Mouse (Mus musculus) intestine, embryonic 14.5 days (tissue): ENCODE measurements around the gene Gm17428. TPM values are rescaled to one million over a fixed set of nuclear protein-coding genes. Genes with fewer than 3 reads are reported as not detected.
"Not testable (repeated sequence)": the region's sequence is repeated elsewhere in the genome, so short reads cannot be mapped to it uniquely, and the experiment has no call there.

Source experiments
- ATAC-seq: fragments of 200-750 bp; cut with Nextera tagmentation; replicated peaks from 2 replicates; pipeline ENCODE4 v1.8.0; 2017; ENCODE audit warnings: low read depth, moderate number of reproducible peaks, moderate TSS enrichment, moderate library complexity; ENCODE audit not compliant: low FRiP score, low TSS enrichment
- DNase-seq: peaks from one replicate; pipeline ENCODE4 v3.0.0-alpha.2; 2018; ENCODE audit warnings: low spot score
- H3K27ac ChIP-seq: fragments of 300-500 bp; sonication (generic); 2 replicates; pipeline ENCODE4 v1.5.1; 2014; ENCODE audit warnings: low read depth, mild to moderate bottlenecking, control low read depth
- H3K27me3 ChIP-seq: fragments of 300-500 bp; sonication (generic); replicated peaks from 2 replicates; pipeline ENCODE4 v1.6.1; 2014; ENCODE audit warnings: low read length, control low read depth; ENCODE audit not compliant: control insufficient read depth, insufficient read depth
- H3K36me3 ChIP-seq: fragments of 300-500 bp; sonication (generic); 2 replicates; pipeline ENCODE4 v1.6.1; 2014; ENCODE audit warnings: low read length, control low read depth; ENCODE audit not compliant: control insufficient read depth, insufficient read depth
- H3K4me1 ChIP-seq: fragments of 300-500 bp; sonication (generic); replicated peaks from 2 replicates; pipeline ENCODE4 v1.6.1; 2014; ENCODE audit warnings: low read length, control low read depth, mixed read lengths; ENCODE audit not compliant: control insufficient read depth, insufficient read depth
- H3K4me2 ChIP-seq: fragments of 300-500 bp; sonication (generic); 2 replicates; pipeline ENCODE4 v1.6.1; 2014; ENCODE audit warnings: low read length
- H3K4me3 ChIP-seq: fragments of 300-500 bp; sonication (generic); 2 replicates; pipeline ENCODE4 v1.5.1; 2014; ENCODE audit warnings: low read depth, low read length, control low read depth, mixed read lengths
- H3K9ac ChIP-seq: fragments of 300-500 bp; sonication (generic); 2 replicates; pipeline ENCODE4 v1.6.1; 2014; ENCODE audit warnings: mild to moderate bottlenecking, low read length
- H3K9me3 ChIP-seq: fragments of 300-500 bp; sonication (generic); 2 replicates; pipeline ENCODE4 v1.6.1; 2016; ENCODE audit warnings: low read length, control low read depth; ENCODE audit not compliant: control insufficient read depth
- WGBS: fragments of 180-500 bp; shearing (Covaris S2); extraction: QIAGEN DNeasy Blood & Tissue Kit; methylation state at CpG from one replicate; pipeline ENCODE4 v1.1.7; 2014; 5-methylcytosine and 5-hydroxymethylcytosine counted together
- polyA plus RNA-seq: library from polyadenylated mRNA; unstranded; fragments of >200 nt; fragmentation: Nextera tagmentation; extraction: Ambion mirVana; gene quantifications from 2 replicates; pipeline ENCODE4 v1.2.1, GENCODE M21; 2014

Gm17428 gene
- polyA plus RNA-seq, 1 experiment from 2014 or later: not detected

DNA sequence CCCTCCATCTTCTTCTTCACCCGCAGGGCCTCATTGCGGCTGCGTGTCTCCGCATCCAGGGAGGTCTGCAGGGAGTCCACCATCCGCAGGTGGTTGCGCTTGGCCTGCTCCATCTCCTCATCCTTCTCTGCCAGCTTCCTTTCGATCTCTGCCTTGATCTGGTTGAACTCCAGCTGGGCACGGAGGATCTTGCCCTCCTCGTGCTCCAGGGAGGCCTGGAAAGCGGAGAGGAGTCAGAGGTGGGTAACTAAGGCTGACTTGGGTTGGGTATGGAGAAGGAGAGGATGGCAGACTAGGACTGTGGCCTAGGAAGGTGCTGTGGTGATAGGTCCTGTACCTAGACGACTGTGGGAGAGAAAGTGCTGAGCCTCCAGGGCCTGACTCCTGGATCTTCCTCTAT lies 29.7 kb upstream of the Gm17428 start:
- H3K9me3 ChIP-seq, DNase-seq, H3K4me3 ChIP-seq, H3K9ac ChIP-seq, H3K27ac ChIP-seq, H3K36me3 ChIP-seq, H3K4me2 ChIP-seq, ATAC-seq, H3K4me1 ChIP-seq, H3K27me3 ChIP-seq: not testable (repeated sequence)
- 88% methylated on average over 10 of the region's 11 CpGs for WGBS

GRCm38 (mm10) chr14:54948781-54949180 lies 28.0 kb upstream of the Gm17428 start:
- no peak for DNase-seq
- H3K9me3 ChIP-seq: no peaks in the 10 kb centered on the region
- no peak overlapping the region for H3K27ac ChIP-seq
- no peak overlapping the region for H3K4me3 ChIP-seq
- H3K4me2 ChIP-seq: no peak overlapping the region
- 83% methylated on average over 9 of the region's 9 CpGs for WGBS
- H3K27me3 ChIP-seq: no peaks in the 10 kb centered on the region
- no peaks in the 10 kb centered on the region for H3K36me3 ChIP-seq
- no peak overlapping the region for H3K9ac ChIP-seq
- ATAC-seq: no peak
- no peaks in the 10 kb centered on the region for H3K4me1 ChIP-seq

DNA sequence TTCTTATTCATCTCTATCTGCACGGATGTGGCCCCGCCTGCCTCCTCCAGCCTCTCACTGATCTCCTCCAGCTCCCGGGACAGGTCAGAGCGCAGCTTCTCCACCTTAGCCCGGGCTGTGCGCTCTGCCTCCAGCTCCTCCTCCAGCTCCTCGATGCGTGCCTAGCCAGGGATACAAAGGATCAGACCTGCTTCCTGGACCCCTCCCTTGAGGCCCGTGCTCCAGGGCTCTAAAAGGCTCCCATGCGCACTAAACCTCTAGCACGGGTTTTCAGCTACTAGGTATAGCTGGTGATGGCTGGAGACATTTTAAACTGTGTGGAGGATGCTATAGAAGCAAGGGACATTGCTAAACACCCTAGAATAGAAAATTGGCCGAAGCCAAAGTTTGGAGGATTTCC lies 26.2 kb upstream of the Gm17428 start:
- H3K27me3 ChIP-seq: no peaks in the 10 kb centered on the region
- no peaks in the 10 kb centered on the region for H3K4me1 ChIP-seq
- ATAC-seq (no peak), DNase-seq (no peak)
- WGBS: 53% methylated on average over 12 of the region's 12 CpGs
- no peak overlapping the region for H3K9ac ChIP-seq
- no peak overlapping the region for H3K4me2 ChIP-seq
- no peak overlapping the region for H3K4me3 ChIP-seq
- H3K9me3 ChIP-seq: no peaks in the 10 kb centered on the region
- no peaks in the 10 kb centered on the region for H3K36me3 ChIP-seq
- no peak overlapping the region for H3K27ac ChIP-seq

DNA sequence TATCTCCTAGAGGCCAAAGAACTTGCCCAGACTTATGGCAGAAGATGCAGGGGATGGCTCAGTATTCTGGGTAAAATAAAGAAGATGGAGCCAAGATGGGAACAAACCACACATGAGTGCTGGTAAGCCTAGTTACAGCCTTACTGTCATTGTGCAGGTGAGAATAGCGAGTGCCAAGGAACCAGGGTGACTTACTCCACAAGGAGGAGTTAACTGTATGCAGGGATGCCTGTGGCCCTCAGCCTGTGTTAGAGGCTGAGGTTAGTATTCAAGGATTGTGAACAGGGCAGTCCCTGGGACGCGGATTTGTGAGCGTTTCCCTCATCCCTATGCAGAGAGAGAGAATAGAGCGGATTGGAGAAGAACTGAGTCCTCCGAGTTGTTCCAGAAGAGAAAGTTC lies 25.1 kb upstream of the Gm17428 start:
- ATAC-seq (no peak), DNase-seq (no peak)
- Histone ChIP-seq H3K9ac (no peak overlapping the region), H3K27ac (no peak overlapping the region), H3K4me3 (no peak overlapping the region), H3K36me3 (no peaks in the 10 kb centered on the region), H3K4me1 (no peaks in the 10 kb centered on the region), H3K9me3 (no peaks in the 10 kb centered on the region), H3K4me2 (no peak overlapping the region), H3K27me3 (no peaks in the 10 kb centered on the region)
- WGBS: 82% methylated on average over 6 of the region's 6 CpGs

DNA sequence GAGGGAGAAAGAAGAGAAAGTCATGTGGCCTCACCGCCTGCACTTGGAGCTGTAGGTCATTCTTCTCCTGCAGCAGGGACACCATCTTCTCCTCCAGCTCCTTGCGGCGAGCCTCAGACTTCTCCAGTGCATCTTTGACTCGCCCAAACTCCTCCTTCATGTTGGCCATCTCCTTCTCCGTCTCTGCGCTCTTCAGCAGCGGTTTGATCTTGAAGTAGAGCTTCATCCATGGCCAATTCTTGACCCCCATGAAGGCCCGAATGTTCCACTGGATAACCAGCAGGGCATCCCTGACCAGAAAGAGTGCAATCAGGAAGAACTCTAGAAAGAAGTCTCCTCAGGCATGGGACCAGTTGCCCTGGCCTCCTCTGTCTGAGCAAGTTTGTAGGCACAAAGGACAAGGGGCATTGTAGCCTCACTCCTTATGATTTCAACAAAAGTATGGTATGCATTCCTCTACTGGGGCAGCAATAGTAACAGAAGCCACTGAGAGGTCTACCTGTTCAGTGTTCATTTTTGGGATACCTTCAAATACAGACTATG lies 23.0 kb upstream of the Gm17428 start:
- DNase-seq: no peak
- Histone ChIP-seq H3K27ac (no peak overlapping the region), H3K4me1 (no peaks in the 10 kb centered on the region), H3K4me2 (no peak overlapping the region), H3K36me3 (no peaks in the 10 kb centered on the region), H3K9me3 (no peaks in the 10 kb centered on the region), H3K9ac (no peak overlapping the region), H3K27me3 (no peaks in the 10 kb centered on the region), H3K4me3 (no peak overlapping the region)
- no peak for ATAC-seq
- WGBS: 90% methylated on average over 8 of the region's 8 CpGs

DNA sequence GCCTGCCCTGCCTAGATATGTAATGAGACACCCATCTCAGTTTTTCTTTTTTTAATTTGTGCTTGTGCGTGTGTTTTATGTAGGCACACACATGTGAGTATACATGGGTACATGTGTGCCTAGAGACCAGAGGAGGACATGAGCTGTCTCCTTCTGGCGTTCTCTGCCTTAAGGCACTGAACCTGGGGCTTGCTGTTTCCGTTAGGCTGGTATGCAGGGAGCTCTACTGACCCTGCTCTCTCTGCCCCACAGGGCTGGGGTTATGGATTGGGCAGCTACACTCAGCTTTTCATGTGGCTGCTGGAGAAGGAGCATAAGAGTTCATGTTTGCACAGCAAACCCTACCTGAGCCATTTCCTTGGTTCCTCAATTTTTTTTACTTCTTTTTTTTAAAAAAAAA lies 22.3 kb upstream of the Gm17428 start:
- H3K27me3 ChIP-seq: no peaks in the 10 kb centered on the region
- no peak overlapping the region for H3K4me3 ChIP-seq
- H3K27ac ChIP-seq: no peak overlapping the region
- no peaks in the 10 kb centered on the region for H3K4me1 ChIP-seq
- no peaks in the 10 kb centered on the region for H3K36me3 ChIP-seq
- DNase-seq: no peak
- H3K9me3 ChIP-seq: no peaks in the 10 kb centered on the region
- no peak for ATAC-seq
- WGBS: 66% methylated on average over 3 of the region's 3 CpGs
- H3K4me2 ChIP-seq: no peak overlapping the region
- H3K9ac ChIP-seq: no peak overlapping the region

DNA sequence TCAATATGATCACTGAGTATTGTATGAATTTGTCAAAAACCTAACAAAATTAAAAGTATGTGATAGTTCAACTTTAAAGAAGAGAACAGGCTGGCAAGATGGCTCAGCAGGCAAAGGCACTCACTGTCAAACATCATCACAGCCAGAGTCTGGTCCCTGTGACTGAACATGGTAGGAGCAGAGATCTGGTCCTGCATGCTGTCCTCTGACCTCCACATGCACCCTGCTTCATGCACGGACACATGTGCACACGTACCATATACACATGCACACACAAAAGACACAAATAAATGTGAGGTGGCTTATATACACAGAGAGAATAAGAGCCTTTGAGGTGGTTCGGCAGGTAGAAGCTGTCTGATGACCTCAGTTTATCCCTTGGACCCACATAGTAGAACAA lies 21.3 kb upstream of the Gm17428 start:
- H3K4me1 ChIP-seq: no peaks in the 10 kb centered on the region

GRCm38 (mm10) chr14:54956533-54956932 lies 20.2 kb upstream of the Gm17428 start:
- ATAC-seq (no peak), DNase-seq (no peak)
- Histone ChIP-seq H3K36me3 (no peaks in the 10 kb centered on the region), H3K9ac (no peak overlapping the region), H3K27ac (no peak overlapping the region), H3K9me3 (no peaks in the 10 kb centered on the region), H3K4me3 (no peak overlapping the region), H3K27me3 (no peaks in the 10 kb centered on the region), H3K4me2 (no peak overlapping the region), H3K4me1 (no peaks in the 10 kb centered on the region)
- WGBS: 87% methylated on average over 9 of the region's 9 CpGs

More for the DNA sequence above, 21.3 kb upstream of the Gm17428 start:
- Histone ChIP-seq H3K36me3 (no peaks in the 10 kb centered on the region), H3K27ac (no peak overlapping the region), H3K9ac (no peak overlapping the region), H3K4me3 (no peak overlapping the region), H3K9me3 (no peaks in the 10 kb centered on the region), H3K4me2 (no peak overlapping the region), H3K27me3 (no peaks in the 10 kb centered on the region)
- DNase-seq (no peak), ATAC-seq (no peak)
- 75% methylated on average over 3 of the region's 3 CpGs for WGBS

DNA sequence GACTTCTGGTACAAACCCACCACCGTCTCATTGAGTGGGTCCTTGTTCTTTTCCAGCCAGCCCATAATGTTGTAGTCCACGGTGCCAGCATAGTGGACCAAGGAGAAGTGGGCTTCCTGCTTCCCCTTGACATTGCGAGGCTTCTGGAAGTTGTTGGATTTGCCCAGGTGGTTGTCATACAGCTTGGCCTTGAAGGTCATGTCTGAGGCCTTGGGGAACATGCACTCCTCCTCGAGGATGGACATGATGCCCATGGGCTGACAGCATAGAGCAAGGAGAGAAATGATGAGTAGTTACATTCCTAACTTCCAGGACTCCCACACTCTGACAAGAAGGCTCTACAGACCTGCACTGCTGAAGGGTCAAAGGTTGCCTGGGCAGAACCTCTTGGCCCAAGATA lies 18.2 kb upstream of the Gm17428 start:
- Histone ChIP-seq H3K36me3 (no peaks in the 10 kb centered on the region), H3K27ac (no peak overlapping the region), H3K9me3 (no peaks in the 10 kb centered on the region), H3K4me1 (no peaks in the 10 kb centered on the region), H3K9ac (no peak overlapping the region), H3K4me2 (no peak overlapping the region), H3K27me3 (no peaks in the 10 kb centered on the region), H3K4me3 (no peak overlapping the region)
- ATAC-seq (no peak), DNase-seq (no peak)
- 89% methylated on average over 4 of the region's 4 CpGs for WGBS
